Mouse (Mus musculus): Measurements from ENCODE around the gene Adarb1. TPM values are rescaled to one million over a fixed set of nuclear protein-coding genes. Genes with fewer than 3 reads are reported as not detected.

Adarb1 gene
- polyA plus RNA-seq, 1 experiment from 2014 or later = 5.4 TPM

- ATAC-seq (ENCODE audit: low read depth) = no peak
- Histone ChIP-seq H3K4me2 (ENCODE audit: low read depth, low read length) (no peak overlapping the region), H3K4me3 (ENCODE audit: low read depth, low read length) (no peak overlapping the region), H3K9me3 (ENCODE audit: control insufficient read depth, low read length) (no peaks in the 10 kb centered on the region), H3K4me1 (ENCODE audit: control insufficient read depth, insufficient read depth, low read length) (peaks cover 26% of the 10 kb centered on the region), H3K27me3 (replicated peaks; ENCODE audit: control insufficient read depth, insufficient read depth, low read length) (no peaks in the 10 kb centered on the region), H3K36me3 (ENCODE audit: control insufficient read depth, insufficient read depth, low read length) (no peaks in the 10 kb centered on the region), H3K27ac (replicated peaks; ENCODE audit: low read depth, low read length) (peak overlapping the region; percentile 63), H3K9ac (ENCODE audit: low read depth, low read length) (no peak overlapping the region)
- 50% methylated on average over 3 of the region's 3 CpGs for WGBS
- no peak for DNase-seq (ENCODE audit: low spot score)
These were observed 162.8 kb downstream of the Adarb1 start for GRCm38 (mm10) chr10:77255231-77255630.

DNA sequence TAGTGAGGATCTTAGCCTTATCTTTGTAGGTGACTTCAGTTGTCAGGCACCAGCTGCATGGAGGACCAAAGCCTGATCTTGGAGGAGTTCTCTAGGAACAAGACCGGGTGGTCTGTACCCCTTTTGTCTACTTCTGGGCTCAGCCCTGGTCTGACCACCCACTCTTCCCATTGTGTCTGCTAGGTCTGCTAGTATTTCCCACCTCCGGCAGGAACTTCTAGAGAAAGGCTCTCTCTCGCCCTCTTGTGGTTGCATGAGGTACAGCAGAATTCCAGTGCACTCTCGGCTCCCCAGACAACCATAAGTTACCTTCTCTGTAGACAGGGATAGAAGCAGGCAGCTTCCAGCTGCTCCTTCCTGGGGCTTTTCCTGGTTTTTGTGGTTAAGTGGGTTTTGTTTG is 165.3 kb downstream of the Adarb1 start:
- ATAC-seq (ENCODE audit: low read depth) (peak; percentile 60), DNase-seq (ENCODE audit: low spot score) (peak; percentile 85)
- Histone ChIP-seq H3K9ac (ENCODE audit: low read depth, low read length) (no peak overlapping the region), H3K4me3 (ENCODE audit: low read depth, low read length) (no peak overlapping the region), H3K27me3 (replicated peaks; ENCODE audit: control insufficient read depth, insufficient read depth, low read length) (no peaks in the 10 kb centered on the region), H3K36me3 (ENCODE audit: control insufficient read depth, insufficient read depth, low read length) (no peaks in the 10 kb centered on the region), H3K4me2 (ENCODE audit: low read depth, low read length) (no peak overlapping the region), H3K27ac (replicated peaks; ENCODE audit: low read depth, low read length) (no peak overlapping the region), H3K9me3 (ENCODE audit: control insufficient read depth, low read length) (no peaks in the 10 kb centered on the region), H3K4me1 (ENCODE audit: control insufficient read depth, insufficient read depth, low read length) (peaks cover 19% of the 10 kb centered on the region)
- WGBS = 3% methylated on average over 4 of the region's 4 CpGs

GRCm38 (mm10) chr10:77251784-77252539 is 166.1 kb downstream of the Adarb1 start:
- H3K27me3 ChIP-seq (replicated peaks; ENCODE audit: control insufficient read depth, insufficient read depth, low read length) = no peaks in the 10 kb centered on the region
- ATAC-seq (ENCODE audit: low read depth) (no peak), DNase-seq (ENCODE audit: low spot score) (peak; percentile 33)
- H3K9me3 ChIP-seq (ENCODE audit: control insufficient read depth, low read length) = no peaks in the 10 kb centered on the region
- H3K9ac ChIP-seq (ENCODE audit: low read depth, low read length) = no peak overlapping the region
- peaks cover 19% of the 10 kb centered on the region for H3K4me1 ChIP-seq (ENCODE audit: control insufficient read depth, insufficient read depth, low read length)
- H3K27ac ChIP-seq (replicated peaks; ENCODE audit: low read depth, low read length) = peak overlapping the region; percentile 1; the same call in 1 of the 2 replicates
- no peaks in the 10 kb centered on the region for H3K36me3 ChIP-seq (ENCODE audit: control insufficient read depth, insufficient read depth, low read length)
- WGBS = 62% methylated on average over 18 of the region's 18 CpGs
- no peak overlapping the region for H3K4me3 ChIP-seq (ENCODE audit: low read depth, low read length)
- peak overlapping the region; percentile 10; the same call in 1 of the 2 replicates for H3K4me2 ChIP-seq (ENCODE audit: low read depth, low read length)

DNA sequence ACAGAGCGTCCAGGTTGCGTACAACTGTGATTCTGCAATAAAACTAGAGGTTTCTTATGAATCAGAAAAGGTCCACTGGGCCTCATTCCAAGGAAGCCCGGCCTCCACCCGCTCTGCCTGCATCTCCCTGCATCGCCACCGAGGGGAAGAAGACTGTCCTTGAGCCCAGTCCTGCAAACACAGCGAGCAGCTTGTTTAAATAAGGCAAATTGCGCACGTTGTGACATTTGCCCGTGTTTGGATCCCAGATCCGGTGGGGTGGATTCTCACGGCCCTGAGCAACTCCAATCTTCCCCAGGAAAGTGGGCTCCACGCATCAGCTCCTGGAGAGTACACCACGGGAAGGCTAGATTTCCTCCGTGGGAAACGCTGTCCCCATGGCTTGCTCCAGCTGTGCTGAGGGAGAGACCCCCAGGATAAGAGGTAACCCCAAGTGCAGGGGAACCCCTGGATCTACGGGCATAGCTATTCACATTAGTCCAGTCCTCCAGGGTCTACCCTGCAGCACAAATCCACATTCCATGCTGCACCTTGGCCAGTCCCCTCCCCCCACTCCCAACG is 166.8 kb downstream of the Adarb1 start:
- 56% methylated on average over 16 of the region's 18 CpGs for WGBS
- peaks cover 19% of the 10 kb centered on the region for H3K4me1 ChIP-seq (ENCODE audit: control insufficient read depth, insufficient read depth, low read length)
- ATAC-seq (ENCODE audit: low read depth) = no peak
- H3K4me2 ChIP-seq (ENCODE audit: low read depth, low read length) = peak overlapping the region; percentile 10; the same call in 1 of the 2 replicates
- no peaks in the 10 kb centered on the region for H3K9me3 ChIP-seq (ENCODE audit: control insufficient read depth, low read length)
- no peaks in the 10 kb centered on the region for H3K27me3 ChIP-seq (replicated peaks; ENCODE audit: control insufficient read depth, insufficient read depth, low read length)
- H3K4me3 ChIP-seq (ENCODE audit: low read depth, low read length) = no peak overlapping the region
- no peaks in the 10 kb centered on the region for H3K36me3 ChIP-seq (ENCODE audit: control insufficient read depth, insufficient read depth, low read length)
- H3K27ac ChIP-seq (replicated peaks; ENCODE audit: low read depth, low read length) = no peak overlapping the region
- H3K9ac ChIP-seq (ENCODE audit: low read depth, low read length) = no peak overlapping the region
- peak; percentile 36 for DNase-seq (ENCODE audit: low spot score)

- H3K36me3 ChIP-seq (ENCODE audit: control insufficient read depth, insufficient read depth, low read length) = no peaks in the 10 kb centered on the region
- DNase-seq (ENCODE audit: low spot score) = no peak
- WGBS = 77% methylated on average over 7 of the region's 7 CpGs
- no peak overlapping the region for H3K9ac ChIP-seq (ENCODE audit: low read depth, low read length)
- H3K4me3 ChIP-seq (ENCODE audit: low read depth, low read length) = no peak overlapping the region
- H3K27me3 ChIP-seq (replicated peaks; ENCODE audit: control insufficient read depth, insufficient read depth, low read length) = no peaks in the 10 kb centered on the region
- no peaks in the 10 kb centered on the region for H3K9me3 ChIP-seq (ENCODE audit: control insufficient read depth, low read length)
- ATAC-seq (ENCODE audit: low read depth) = peak; percentile 35; the same call in 1 of the 2 replicates
- no peak overlapping the region for H3K4me2 ChIP-seq (ENCODE audit: low read depth, low read length)
- no peak overlapping the region for H3K27ac ChIP-seq (replicated peaks; ENCODE audit: low read depth, low read length)
- peaks cover 15% of the 10 kb centered on the region; the same call in 1 of the 2 replicates for H3K4me1 ChIP-seq (ENCODE audit: control insufficient read depth, insufficient read depth, low read length)
These were observed 170.4 kb downstream of the Adarb1 start for GRCm38 (mm10) chr10:77247707-77248106.

DNA sequence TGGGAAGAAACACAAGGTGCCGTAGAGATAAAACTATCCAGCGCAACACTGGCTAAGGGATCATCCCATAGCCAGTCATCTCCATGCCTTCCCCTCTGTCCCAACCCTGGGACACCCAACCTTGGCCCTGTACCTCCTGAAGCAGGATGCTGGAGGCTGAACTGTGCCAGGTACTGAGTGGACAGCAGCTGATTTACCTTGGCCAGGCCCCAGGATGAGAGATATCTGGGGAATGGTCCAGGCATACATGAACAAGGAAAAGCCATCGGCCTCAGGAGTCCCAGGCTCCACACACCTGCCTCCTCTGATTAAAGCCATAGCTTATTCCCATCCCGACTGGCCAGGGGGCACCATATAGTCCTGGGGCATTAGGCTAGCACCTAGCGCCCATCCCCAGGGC is 171.0 kb downstream of the Adarb1 start:
- peaks cover 11% of the 10 kb centered on the region; the same call in 1 of the 2 replicates for H3K4me1 ChIP-seq (ENCODE audit: control insufficient read depth, insufficient read depth, low read length)
- H3K27me3 ChIP-seq (replicated peaks; ENCODE audit: control insufficient read depth, insufficient read depth, low read length) = no peaks in the 10 kb centered on the region
- no peak overlapping the region for H3K4me2 ChIP-seq (ENCODE audit: low read depth, low read length)
- 81% methylated on average over 5 of the region's 5 CpGs for WGBS
- no peak overlapping the region for H3K27ac ChIP-seq (replicated peaks; ENCODE audit: low read depth, low read length)
- no peaks in the 10 kb centered on the region for H3K9me3 ChIP-seq (ENCODE audit: control insufficient read depth, low read length)
- no peaks in the 10 kb centered on the region for H3K36me3 ChIP-seq (ENCODE audit: control insufficient read depth, insufficient read depth, low read length)
- DNase-seq (ENCODE audit: low spot score) = no peak
- H3K9ac ChIP-seq (ENCODE audit: low read depth, low read length) = no peak overlapping the region
- ATAC-seq (ENCODE audit: low read depth) = no peak
- no peak overlapping the region for H3K4me3 ChIP-seq (ENCODE audit: low read depth, low read length)

DNA sequence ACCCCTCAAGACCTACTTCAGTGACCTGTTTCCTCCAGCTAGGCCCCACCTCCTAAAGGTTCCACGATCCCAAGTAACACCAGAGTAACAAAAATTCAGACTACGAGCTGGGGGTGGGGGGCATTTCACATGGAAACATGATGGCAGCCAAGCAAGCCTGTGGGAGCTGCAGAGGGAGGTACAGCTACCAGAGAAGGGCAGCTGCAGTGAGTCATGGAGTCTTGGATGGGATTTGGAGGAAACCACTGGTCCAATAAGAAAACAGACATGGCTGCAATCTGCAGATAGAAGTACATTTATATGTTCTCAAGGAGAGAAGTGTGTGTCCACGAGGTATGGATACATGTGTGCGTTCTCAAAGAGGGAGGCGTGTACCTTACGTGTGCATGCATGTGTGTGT is 173.3 kb downstream of the Adarb1 start:
- no peak for ATAC-seq (ENCODE audit: low read depth)
- Histone ChIP-seq H3K9me3 (ENCODE audit: control insufficient read depth, low read length) (no peaks in the 10 kb centered on the region), H3K27me3 (replicated peaks; ENCODE audit: control insufficient read depth, insufficient read depth, low read length) (no peaks in the 10 kb centered on the region), H3K27ac (replicated peaks; ENCODE audit: low read depth, low read length) (no peak overlapping the region), H3K4me1 (ENCODE audit: control insufficient read depth, insufficient read depth, low read length) (no peaks in the 10 kb centered on the region), H3K9ac (ENCODE audit: low read depth, low read length) (no peak overlapping the region), H3K4me3 (ENCODE audit: low read depth, low read length) (no peak overlapping the region), H3K36me3 (ENCODE audit: control insufficient read depth, insufficient read depth, low read length) (no peaks in the 10 kb centered on the region), H3K4me2 (ENCODE audit: low read depth, low read length) (no peak overlapping the region)
- WGBS = 89% methylated on average over 6 of the region's 6 CpGs
- DNase-seq (ENCODE audit: low spot score) = no peak

DNA sequence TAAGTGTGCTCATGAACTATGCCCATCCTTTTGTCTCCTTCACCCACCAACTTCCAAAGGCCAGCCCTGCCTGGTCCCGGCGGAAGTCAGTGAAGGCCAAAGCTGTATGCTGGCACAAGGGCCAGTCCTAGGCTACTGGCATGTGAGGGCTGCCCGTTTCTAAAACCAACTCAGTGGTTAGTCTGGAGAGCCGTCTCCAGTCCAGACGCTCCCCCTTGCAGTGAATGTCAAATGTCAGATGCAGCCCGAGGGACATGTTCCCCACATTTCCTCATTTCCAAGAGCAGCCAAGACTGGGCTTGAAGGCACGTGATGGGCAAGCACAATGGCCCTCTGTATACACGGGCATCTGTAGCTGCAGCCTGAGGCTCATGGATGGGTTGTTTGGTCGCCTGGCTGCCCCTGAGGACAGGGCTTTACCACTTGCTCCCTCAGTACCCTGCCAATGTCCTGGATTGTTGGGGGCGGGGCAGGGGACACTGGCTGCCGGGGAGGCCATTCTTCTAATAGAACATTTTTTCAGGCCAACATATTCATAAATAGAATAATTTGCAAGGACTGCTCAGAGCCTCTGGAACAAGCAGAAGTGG is 174.4 kb downstream of the Adarb1 start:
- Histone ChIP-seq H3K36me3 (ENCODE audit: control insufficient read depth, insufficient read depth, low read length) (no peaks in the 10 kb centered on the region), H3K4me2 (ENCODE audit: low read depth, low read length) (no peak overlapping the region), H3K9me3 (ENCODE audit: control insufficient read depth, low read length) (no peaks in the 10 kb centered on the region), H3K27me3 (replicated peaks; ENCODE audit: control insufficient read depth, insufficient read depth, low read length) (no peaks in the 10 kb centered on the region), H3K4me1 (ENCODE audit: control insufficient read depth, insufficient read depth, low read length) (no peaks in the 10 kb centered on the region), H3K9ac (ENCODE audit: low read depth, low read length) (no peak overlapping the region), H3K27ac (replicated peaks; ENCODE audit: low read depth, low read length) (no peak overlapping the region), H3K4me3 (ENCODE audit: low read depth, low read length) (no peak overlapping the region)
- DNase-seq (ENCODE audit: low spot score) (peak; percentile 34), ATAC-seq (ENCODE audit: low read depth) (peak; percentile 65; the same call in 1 of the 2 replicates)
- WGBS = 55% methylated on average over 11 of the region's 11 CpGs

Data from embryonic facial prominence, embryonic 14.5 days (tissue).